Mouse (Mus musculus) kidney, embryonic 15.5 days (tissue): ENCODE measurements at regions not wholly inside any gene's neighbourhood (a gene's known extent, or its start where the extent isn't known, plus 50 kb on each side); places are given as distances from the start of the nearest gene placed in this dataset.
A peak's percentile ranks its signal among the peaks of the same experiment; 100 is the strongest.
"Not testable (repeated sequence)": the region's sequence is repeated elsewhere in the genome, so short reads cannot be mapped to it uniquely, and the experiment has no call there.

Experiments used
- ATAC-seq: fragments of 200-750 bp; cut with Nextera tagmentation; replicated peaks from 2 replicates; pipeline ENCODE4 v1.8.0; 2017; ENCODE audit warnings: moderate TSS enrichment; ENCODE audit not compliant: low FRiP score
- H3K27ac ChIP-seq: fragments of 300-500 bp; sonication (generic); 2 replicates; pipeline ENCODE4 v1.5.1; 2015; ENCODE audit warnings: mild to moderate bottlenecking, inconsistent platforms
- H3K27me3 ChIP-seq: fragments of 300-500 bp; sonication (generic); 2 replicates; pipeline ENCODE4 v1.6.1; 2015; ENCODE audit warnings: inconsistent platforms
- H3K36me3 ChIP-seq: fragments of 300-500 bp; sonication (generic); 2 replicates; pipeline ENCODE4 v1.6.1; 2015; ENCODE audit warnings: inconsistent platforms
- H3K4me1 ChIP-seq: fragments of 300-500 bp; sonication (generic); 2 replicates; pipeline ENCODE4 v1.6.1; 2015; ENCODE audit warnings: inconsistent platforms
- H3K4me2 ChIP-seq: fragments of 300-500 bp; sonication (generic); 2 replicates; pipeline ENCODE4 v1.6.1; 2015; ENCODE audit warnings: moderate library complexity, mild to moderate bottlenecking, inconsistent platforms
- H3K4me3 ChIP-seq: fragments of 300-500 bp; sonication (generic); replicated peaks from 2 replicates; pipeline ENCODE4 v1.5.1; 2015; ENCODE audit warnings: mild to moderate bottlenecking, inconsistent platforms
- H3K9ac ChIP-seq: fragments of 300-500 bp; sonication (generic); 2 replicates; pipeline ENCODE4 v1.6.1; 2015; ENCODE audit warnings: mild to moderate bottlenecking, inconsistent platforms
- H3K9me3 ChIP-seq: fragments of 300-500 bp; sonication (generic); replicated peaks from 2 replicates; pipeline ENCODE4 v1.6.1; 2016; ENCODE audit warnings: inconsistent platforms
- WGBS: fragments of 180-500 bp; shearing (Covaris S2); methylation state at CpG from one replicate; pipeline ENCODE4 v1.1.7; 2015; ENCODE audit warnings: mixed read lengths; 5-methylcytosine and 5-hydroxymethylcytosine counted together

- ATAC-seq, result no peak
- H3K4me1 ChIP-seq, result no peaks in the 10 kb centered on the region
- H3K9me3 ChIP-seq, result no peaks in the 10 kb centered on the region
- 71% methylated on average over 1 of the region's 1 CpGs for WGBS
- H3K36me3 ChIP-seq, result no peaks in the 10 kb centered on the region
- no peaks in the 10 kb centered on the region for H3K27me3 ChIP-seq
- H3K4me2 ChIP-seq, result no peak overlapping the region
- no peak overlapping the region for H3K4me3 ChIP-seq
- no peak overlapping the region for H3K9ac ChIP-seq
- no peak overlapping the region for H3K27ac ChIP-seq
Measured at GRCm38 (mm10) chr5:13847571-13847970, 56.2 kb downstream of the Speer3 start.

DNA sequence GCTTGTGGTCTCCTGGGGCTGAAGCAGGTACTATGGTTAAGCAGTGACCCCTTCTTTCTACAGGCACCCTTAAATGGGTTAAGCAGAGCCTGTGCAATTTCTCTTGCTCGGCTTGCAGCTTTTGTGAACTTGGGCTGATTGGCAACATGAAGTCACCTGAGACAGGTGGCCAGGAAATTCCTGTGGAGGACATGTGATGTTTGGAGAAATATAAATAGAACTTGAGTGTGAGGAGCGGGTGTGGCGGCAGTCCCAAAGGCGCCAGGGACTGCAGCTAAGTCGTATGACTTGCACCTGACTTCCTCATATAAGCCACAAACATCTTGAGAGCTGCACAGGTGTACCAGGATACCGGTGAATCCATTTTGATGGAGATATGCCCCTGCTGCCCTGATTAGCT is 88.8 kb downstream of the Speer3 start:
- not testable (repeated sequence) for H3K27ac ChIP-seq, H3K36me3 ChIP-seq, H3K27me3 ChIP-seq, H3K9ac ChIP-seq, H3K4me3 ChIP-seq, H3K9me3 ChIP-seq, H3K4me2 ChIP-seq, ATAC-seq, H3K4me1 ChIP-seq
- 90% methylated on average over 6 of the region's 6 CpGs for WGBS

DNA sequence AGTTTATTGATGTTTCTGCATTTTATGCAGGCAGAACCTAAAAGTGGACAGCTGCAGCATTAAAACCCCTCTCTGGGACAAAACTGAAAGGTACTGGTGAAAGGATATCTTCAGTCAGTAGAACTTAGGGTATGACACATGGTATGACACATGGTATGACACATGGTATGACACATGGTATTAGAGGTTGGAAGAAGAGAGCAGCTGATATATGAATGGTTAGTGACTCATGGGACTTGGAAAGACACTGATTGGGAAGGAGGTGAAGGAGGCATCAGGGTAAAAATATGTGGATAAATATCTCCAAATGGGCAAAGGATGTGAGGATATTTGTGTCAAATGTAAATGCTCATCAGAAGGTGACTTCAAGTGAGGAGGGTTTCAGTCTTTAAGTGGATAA is 97.0 kb downstream of the Speer3 start:
- no peak overlapping the region for H3K4me2 ChIP-seq
- ATAC-seq, result no peak

GRCm38 (mm10) chr5:13908257-13908656 is 116.8 kb upstream of the Sema3e start:
- no peak overlapping the region for H3K4me2 ChIP-seq
- H3K36me3 ChIP-seq, result no peaks in the 10 kb centered on the region
- no peaks in the 10 kb centered on the region for H3K9me3 ChIP-seq
- H3K9ac ChIP-seq, result no peak overlapping the region
- 16% methylated on average over 3 of the region's 3 CpGs for WGBS
- H3K27me3 ChIP-seq, result no peaks in the 10 kb centered on the region
- H3K4me3 ChIP-seq, result no peak overlapping the region
- H3K27ac ChIP-seq, result no peak overlapping the region
- no peaks in the 10 kb centered on the region for H3K4me1 ChIP-seq
- ATAC-seq, result peak; percentile 43; the same call in 1 of the 2 replicates

More for the DNA sequence above, 97.0 kb downstream of the Speer3 start:
- Histone ChIP-seq H3K9ac (no peak overlapping the region), H3K36me3 (no peaks in the 10 kb centered on the region), H3K4me3 (no peak overlapping the region), H3K4me1 (no peaks in the 10 kb centered on the region), H3K9me3 (no peaks in the 10 kb centered on the region), H3K27ac (no peak overlapping the region), H3K27me3 (no peaks in the 10 kb centered on the region)

- Histone ChIP-seq H3K4me1 (no peaks in the 10 kb centered on the region), H3K27me3 (no peaks in the 10 kb centered on the region), H3K4me2 (no peak overlapping the region), H3K9me3 (no peaks in the 10 kb centered on the region), H3K9ac (no peak overlapping the region), H3K36me3 (no peaks in the 10 kb centered on the region), H3K27ac (no peak overlapping the region), H3K4me3 (no peak overlapping the region)
- 88% methylated on average over 2 of the region's 2 CpGs for WGBS
- no peak for ATAC-seq
Measured at GRCm38 (mm10) chr5:13917355-13917754, 107.7 kb upstream of the Sema3e start.

GRCm38 (mm10) chr5:13922295-13922694 is 102.8 kb upstream of the Sema3e start:
- Histone ChIP-seq H3K9ac (no peak overlapping the region), H3K4me2 (no peak overlapping the region), H3K9me3 (no peaks in the 10 kb centered on the region), H3K27ac (no peak overlapping the region), H3K4me1 (no peaks in the 10 kb centered on the region), H3K27me3 (no peaks in the 10 kb centered on the region), H3K4me3 (no peak overlapping the region), H3K36me3 (no peaks in the 10 kb centered on the region)
- no peak for ATAC-seq
- WGBS, result 39% methylated on average over 4 of the region's 4 CpGs

- H3K4me2 ChIP-seq, result no peak overlapping the region
- WGBS, result 53% methylated on average over 2 of the region's 2 CpGs
Measured at GRCm38 (mm10) chr5:13931011-13931410, 94.1 kb upstream of the Sema3e start.

DNA sequence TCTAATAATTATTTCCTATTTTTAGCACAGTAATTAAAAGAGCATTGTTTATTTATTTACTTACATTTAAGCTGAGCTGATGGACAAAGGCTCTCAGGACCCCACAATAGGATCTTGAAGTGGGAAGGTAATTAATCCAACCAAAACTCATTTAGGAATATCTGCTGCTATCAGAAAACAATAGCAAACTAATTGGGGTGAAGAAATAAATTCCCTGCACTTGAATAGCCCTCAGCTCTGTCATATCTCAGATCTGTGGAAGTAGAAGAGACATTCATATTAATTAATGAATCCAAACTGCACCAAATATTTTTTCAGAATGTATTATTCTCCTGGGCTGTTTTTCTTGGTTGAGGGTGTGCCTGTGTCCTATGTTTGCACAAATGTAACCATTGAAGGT is 73.7 kb upstream of the Sema3e start:
- Histone ChIP-seq H3K36me3 (no peaks in the 10 kb centered on the region), H3K9ac (no peak overlapping the region), H3K4me3 (no peak overlapping the region), H3K9me3 (no peaks in the 10 kb centered on the region), H3K27me3 (no peaks in the 10 kb centered on the region), H3K4me2 (no peak overlapping the region), H3K4me1 (no peaks in the 10 kb centered on the region), H3K27ac (no peak overlapping the region)
- no peak for ATAC-seq

More at GRCm38 (mm10) chr5:13931011-13931410, 94.1 kb upstream of the Sema3e start:
- no peak overlapping the region for H3K27ac ChIP-seq
- ATAC-seq, result no peak
- no peak overlapping the region for H3K9ac ChIP-seq
- H3K9me3 ChIP-seq, result no peaks in the 10 kb centered on the region
- H3K4me3 ChIP-seq, result no peak overlapping the region
- H3K36me3 ChIP-seq, result no peaks in the 10 kb centered on the region
- no peaks in the 10 kb centered on the region for H3K4me1 ChIP-seq
- no peaks in the 10 kb centered on the region for H3K27me3 ChIP-seq

DNA sequence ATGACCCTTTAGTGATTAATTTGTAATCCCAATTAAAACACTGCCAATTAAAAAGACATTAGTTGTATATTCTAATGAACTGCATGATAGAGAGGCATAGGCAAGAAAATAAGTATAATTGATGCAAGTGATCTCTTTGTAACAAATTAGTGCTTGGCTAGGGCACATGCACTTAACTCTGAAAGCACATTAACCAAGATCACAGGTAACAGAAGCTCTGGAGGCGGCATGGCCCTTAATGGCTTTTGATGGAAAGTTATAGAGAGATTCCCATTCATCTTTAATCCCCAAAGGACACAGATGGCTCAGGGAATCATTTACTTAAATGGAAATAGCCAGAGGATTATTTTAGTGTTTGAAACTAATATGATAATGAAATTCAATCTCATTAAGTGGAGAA is 69.5 kb upstream of the Sema3e start:
- Histone ChIP-seq H3K4me1 (no peaks in the 10 kb centered on the region), H3K9me3 (no peaks in the 10 kb centered on the region), H3K36me3 (no peaks in the 10 kb centered on the region), H3K27me3 (no peaks in the 10 kb centered on the region), H3K4me2 (no peak overlapping the region), H3K4me3 (no peak overlapping the region), H3K9ac (no peak overlapping the region), H3K27ac (no peak overlapping the region)
- WGBS, result 79% methylated on average over 1 of the region's 1 CpGs
- no peak for ATAC-seq

DNA sequence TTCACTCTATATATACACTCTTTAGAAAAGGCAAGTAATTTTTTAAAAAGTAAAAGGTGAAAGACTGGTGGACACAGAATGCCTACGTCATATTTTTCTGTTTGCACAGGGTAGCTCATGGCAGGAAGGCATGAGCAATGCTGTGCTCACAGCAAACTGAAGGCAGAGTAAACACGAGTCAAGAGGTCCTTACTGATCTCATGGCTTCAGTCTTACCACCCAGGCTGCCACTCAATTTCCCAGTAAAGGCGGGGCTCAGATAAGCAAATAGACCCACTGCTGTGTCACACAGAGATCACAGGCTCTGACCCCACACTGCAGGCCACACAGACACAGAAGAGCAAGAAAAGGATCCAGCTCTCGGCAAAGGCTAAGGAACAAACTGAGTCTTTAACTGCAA is 65.5 kb upstream of the Sema3e start:
- 56% methylated on average over 4 of the region's 4 CpGs for WGBS
- ATAC-seq, result no peak
- no peak overlapping the region for H3K27ac ChIP-seq

DNA sequence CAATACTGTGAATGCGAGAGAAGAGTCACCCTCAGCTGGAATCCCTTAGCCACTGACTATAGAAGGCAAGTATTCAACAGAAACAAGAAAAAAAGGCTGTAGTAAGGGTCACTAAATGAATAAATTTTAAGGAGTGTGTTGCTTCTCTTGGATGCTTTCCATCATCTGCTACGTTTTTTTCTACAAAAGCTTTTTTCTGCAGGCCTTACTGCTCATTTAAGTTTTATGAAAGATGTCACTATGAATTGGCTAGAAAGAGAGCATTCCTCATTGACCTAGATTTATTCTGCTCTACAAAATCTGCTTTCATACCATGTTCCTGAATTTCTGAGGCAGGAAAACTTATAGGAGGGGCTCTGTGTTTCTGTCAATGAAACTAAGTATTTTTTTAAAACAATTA is 59.2 kb upstream of the Sema3e start:
- Histone ChIP-seq H3K9ac (no peak overlapping the region), H3K9me3 (no peaks in the 10 kb centered on the region), H3K36me3 (no peaks in the 10 kb centered on the region), H3K4me1 (no peaks in the 10 kb centered on the region), H3K4me2 (no peak overlapping the region), H3K4me3 (no peak overlapping the region), H3K27ac (no peak overlapping the region), H3K27me3 (no peaks in the 10 kb centered on the region)
- 54% methylated on average over 2 of the region's 2 CpGs for WGBS
- ATAC-seq, result no peak

More for the DNA sequence above, 65.5 kb upstream of the Sema3e start:
- Histone ChIP-seq H3K4me1 (no peaks in the 10 kb centered on the region), H3K9me3 (no peaks in the 10 kb centered on the region), H3K27me3 (no peaks in the 10 kb centered on the region), H3K9ac (no peak overlapping the region), H3K4me3 (no peak overlapping the region), H3K4me2 (no peak overlapping the region), H3K36me3 (no peaks in the 10 kb centered on the region)

GRCm38 (mm10) chr5:13974664-13975063 is 50.4 kb upstream of the Sema3e start:
- Histone ChIP-seq H3K36me3 (no peaks in the 10 kb centered on the region), H3K9ac (no peak overlapping the region), H3K9me3 (no peaks in the 10 kb centered on the region), H3K4me1 (no peaks in the 10 kb centered on the region), H3K27me3 (no peaks in the 10 kb centered on the region), H3K27ac (no peak overlapping the region), H3K4me2 (no peak overlapping the region), H3K4me3 (no peak overlapping the region)
- 56% methylated on average over 3 of the region's 3 CpGs for whole genome bisulfite sequencing
- 0 out of 2 replicates have a peak, but pooled peaks have one; percentile 54 for ATAC-seq
